Mouse (Mus musculus): ENCODE measurements at regions not wholly inside any gene's neighbourhood (a gene's known extent, or its start where the extent isn't known, plus 50 kb on each side); places are given as distances from the start of the nearest gene placed in this dataset.

- DNase-seq = no peak
These were observed 114.4 kb downstream of the Sox2 start for GRCm38 (mm10) chr3:34764559-34764958.

DNA sequence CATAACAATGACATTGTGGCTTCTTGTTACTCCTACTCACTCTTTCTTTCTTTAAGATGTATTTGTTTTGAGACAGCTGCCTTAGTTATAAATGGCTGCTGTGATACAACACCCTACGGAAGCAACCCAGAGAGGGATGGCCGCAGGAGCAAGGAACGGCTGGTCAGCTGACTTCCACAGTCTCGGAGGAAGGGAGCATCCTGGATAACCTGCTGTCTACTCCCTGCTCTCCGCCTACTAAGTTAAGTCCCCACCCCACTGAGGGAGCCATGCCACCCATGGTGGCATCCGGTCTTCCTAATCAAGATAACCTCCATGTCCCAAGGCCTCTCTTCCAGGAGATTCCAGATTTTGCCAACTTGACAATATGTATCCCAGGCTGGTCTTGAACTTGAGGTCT lies 114.9 kb downstream of the Sox2 start:
- no peak for DNase-seq

DNA sequence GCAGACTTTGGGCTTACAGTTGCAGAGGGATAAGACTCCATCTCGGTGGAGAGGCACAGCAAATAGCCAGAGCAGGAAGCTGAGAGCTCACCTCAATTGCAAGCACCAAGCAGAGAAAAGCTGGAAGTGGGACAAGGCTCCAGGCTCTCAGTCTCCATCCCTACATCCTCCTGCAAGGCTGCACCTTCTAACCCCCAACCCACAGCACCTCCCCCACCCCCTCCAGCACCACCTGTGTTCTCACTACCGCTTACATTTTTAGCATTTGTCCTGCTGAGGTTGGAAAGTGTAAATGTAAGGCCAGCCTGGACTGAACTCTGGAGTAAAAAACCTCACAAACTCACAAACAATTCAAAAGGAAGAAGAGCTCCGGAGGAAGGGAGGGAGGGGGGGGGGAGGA lies 119.6 kb downstream of the Sox2 start:
- no peak for DNase-seq

DNA sequence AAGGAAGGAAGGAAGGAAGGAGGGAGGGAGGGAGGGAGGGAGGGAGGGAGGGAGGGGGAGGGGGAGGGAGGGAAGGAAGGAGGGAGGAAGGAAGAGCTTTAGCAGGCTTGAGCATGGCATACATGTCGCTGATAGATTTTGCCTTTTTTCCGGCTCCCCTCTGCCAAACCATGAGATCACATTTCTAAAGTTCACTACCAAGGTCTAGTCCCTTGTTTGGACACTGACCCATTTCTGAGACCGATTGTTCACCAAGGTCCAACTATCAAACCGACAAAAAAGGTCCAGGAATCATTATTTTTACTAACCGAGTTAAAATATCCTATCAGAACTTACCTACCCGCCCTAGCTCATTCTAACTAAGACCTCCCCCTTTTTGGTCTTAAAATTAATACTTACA lies 120.1 kb downstream of the Sox2 start:
- DNase-seq = no peak

- no peak for DNase-seq
These were observed 121.8 kb downstream of the Sox2 start for GRCm38 (mm10) chr3:34772035-34772434.

GRCm38 (mm10) chr3:34773678-34774425 lies 123.6 kb downstream of the Sox2 start:
- DNase-seq = peak; percentile 10

DNA sequence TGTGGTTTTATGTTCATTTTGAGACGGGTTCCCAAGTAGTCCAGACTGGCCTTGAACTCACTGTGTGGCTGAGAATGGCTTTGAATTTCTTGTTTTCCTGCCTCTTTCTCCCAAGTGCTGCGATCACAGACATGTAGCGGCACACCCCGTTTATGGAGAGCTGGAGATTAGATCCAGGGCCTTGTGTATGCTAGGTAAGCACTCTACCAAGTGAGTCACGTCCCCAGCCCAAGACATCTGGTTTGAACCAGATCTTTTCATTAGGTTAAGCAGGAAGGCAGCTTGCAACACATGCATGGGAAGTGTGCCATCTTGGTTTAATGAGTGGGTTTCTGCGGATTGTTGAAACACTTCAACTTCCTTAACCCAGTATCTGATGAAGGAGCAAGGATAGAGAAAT lies 131.6 kb downstream of the Sox2 start:
- no peak for DNase-seq

- no peak for DNase-seq
These were observed 133.2 kb downstream of the Sox2 start for GRCm38 (mm10) chr3:34783398-34783797.

DNA sequence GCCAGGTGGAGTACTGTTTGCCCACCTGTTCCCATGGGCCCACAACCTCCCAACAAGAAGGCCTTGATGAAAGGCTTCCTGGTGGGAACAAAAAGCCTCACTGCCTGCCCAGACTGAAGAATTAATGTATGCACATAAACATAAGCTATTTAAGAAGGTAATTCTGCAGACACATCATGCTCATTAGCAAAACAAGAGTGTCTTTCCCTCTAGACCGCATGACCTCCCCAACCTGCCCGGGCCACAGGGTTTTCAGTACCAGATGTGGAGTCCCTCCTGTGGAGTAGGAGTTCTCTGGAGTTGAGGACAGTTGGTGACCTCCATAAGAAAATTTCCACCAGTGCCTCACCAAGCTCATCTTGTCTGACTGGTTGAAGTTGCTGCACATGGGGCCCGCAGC lies 137.0 kb downstream of the Sox2 start:
- no peak for DNase-seq

DNA sequence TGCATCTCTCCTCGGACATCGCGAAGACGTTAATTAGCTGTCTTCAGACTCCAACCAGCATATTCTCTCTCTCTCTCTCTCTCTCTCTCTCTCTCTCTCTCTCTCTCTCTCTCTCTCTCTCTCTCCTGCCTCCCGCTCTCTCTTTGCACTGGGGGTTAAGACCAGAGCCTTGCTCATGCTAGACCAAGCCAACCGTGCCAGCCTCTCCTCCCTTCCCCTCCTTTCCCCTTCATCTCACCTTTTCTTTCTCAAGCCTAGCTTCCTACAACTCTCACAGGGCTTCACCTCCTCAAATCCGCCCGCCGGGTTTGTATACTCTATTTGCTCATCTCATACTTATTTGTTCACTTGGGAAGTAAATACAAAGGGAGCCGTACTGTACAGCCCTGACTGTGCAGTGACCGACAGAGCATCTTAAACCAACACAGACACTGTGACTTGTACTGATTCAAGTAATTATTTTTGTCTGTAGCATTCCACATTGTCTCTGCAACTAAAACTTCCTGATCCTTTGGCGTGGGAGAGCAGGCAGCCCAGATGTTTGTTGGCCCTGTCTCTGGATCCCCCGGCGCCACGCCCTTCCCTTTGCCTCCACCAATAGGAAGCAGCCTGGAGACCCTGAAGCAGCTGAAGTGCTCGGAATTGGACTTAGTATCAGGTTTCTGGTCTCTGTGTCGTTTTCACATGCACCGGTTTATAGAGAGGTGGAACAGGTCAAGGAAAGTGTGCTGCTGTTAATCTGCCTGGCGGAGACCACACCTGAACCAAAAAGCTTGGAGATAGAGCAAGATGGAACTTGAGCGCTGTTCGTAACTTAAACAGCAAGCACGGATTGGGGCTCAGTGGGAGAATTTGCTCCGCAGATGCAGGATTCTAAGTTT lies 145.1 kb downstream of the Sox2 start:
- peak; percentile 6 for DNase-seq

GRCm38 (mm10) chr3:34795984-34796266 lies 145.7 kb downstream of the Sox2 start:
- DNase-seq = no peak

DNA sequence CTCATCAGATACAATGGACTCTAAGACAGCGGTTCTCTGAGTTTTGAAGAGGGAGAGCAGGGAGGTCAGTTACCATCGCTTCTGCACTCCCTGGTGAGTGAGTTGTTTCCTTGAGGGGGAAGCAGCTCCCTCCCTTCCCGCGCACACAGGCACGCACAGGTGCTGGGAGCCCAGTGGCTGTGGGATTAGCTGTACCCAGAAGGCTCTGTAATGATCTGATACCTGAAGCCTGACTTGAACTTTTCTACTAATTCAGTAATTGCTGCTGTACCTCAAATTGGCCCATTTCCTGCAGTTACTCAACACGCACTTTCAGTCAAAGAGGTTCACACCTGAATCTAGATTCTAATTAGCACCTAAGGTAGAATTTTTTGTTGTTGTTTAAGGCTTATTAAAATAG lies 158.6 kb downstream of the Sox2 start:
- DNase-seq = no peak

DNA sequence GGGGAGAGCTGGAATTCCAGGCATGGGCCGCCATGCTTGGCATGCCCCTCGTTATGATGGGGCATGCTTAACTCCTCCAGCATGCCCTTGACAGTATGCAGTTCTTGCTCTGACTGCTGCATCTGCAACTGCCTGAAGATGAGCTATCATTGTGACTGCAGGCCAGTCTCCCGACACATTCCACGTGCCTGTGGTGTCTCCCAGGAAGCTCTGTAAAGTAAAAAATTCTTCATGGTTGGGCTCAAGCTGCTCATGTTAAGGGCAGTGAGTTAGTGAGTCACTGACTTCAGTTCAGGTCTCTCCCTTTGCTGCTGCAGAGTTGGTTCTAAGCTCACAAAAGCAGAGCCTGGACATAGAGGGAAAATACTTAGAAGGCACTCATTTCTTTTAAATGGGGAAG lies 161.5 kb downstream of the Sox2 start:
- DNase-seq = no peak

DNA sequence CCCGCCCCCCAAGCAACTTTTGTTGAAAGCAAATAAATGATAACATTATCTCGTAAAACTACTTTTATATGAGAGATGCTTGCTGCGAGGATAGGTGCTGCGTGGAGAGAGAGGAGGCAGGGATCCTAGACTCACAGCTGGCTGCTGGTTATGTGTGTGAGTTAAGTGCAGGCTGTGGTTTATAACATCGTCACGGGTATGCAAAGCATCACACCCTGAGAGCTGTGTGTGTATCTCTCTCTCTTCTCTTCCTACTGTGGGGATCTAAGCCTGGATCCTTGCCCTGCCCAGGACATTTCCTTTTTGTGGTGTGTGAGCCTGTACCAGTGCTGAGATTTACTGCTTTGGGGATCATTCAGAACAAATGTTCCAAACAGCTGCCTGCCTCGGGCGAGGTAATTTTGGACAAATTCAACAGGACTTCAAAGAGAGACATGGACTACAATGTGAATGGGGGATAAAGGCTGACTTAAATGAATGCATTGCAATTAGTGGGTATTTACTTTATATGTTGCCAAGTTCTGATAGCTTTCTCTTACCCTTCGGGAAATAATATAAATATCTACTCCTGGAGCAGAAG lies 162.9 kb downstream of the Sox2 start:
- no peak for DNase-seq

- no peak for DNase-seq
These were observed 174.8 kb downstream of the Sox2 start for GRCm38 (mm10) chr3:34825036-34825435.

DNA sequence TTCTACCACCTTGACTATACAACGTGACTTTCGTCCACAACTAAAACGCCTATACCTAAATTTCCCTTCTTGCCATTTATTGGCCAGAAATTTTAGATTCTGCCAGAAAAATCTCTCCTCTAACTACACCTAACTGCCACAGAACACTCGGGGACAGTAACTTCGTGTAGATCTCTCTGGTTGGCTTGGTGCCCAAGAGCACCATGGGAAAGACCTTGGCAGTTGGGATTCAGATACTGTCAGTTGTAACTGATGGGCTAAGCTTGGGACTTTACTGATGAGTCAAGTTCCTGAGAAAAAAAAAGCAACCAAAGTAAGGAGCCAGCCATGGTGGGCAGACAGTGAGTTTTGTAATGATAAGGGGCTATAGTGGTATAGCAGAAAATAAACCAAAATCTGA lies 176.2 kb downstream of the Sox2 start:
- DNase-seq = peak; percentile 49

GRCm38 (mm10) chr3:34828453-34829206 lies 178.4 kb downstream of the Sox2 start:
- DNase-seq = no peak

DNA sequence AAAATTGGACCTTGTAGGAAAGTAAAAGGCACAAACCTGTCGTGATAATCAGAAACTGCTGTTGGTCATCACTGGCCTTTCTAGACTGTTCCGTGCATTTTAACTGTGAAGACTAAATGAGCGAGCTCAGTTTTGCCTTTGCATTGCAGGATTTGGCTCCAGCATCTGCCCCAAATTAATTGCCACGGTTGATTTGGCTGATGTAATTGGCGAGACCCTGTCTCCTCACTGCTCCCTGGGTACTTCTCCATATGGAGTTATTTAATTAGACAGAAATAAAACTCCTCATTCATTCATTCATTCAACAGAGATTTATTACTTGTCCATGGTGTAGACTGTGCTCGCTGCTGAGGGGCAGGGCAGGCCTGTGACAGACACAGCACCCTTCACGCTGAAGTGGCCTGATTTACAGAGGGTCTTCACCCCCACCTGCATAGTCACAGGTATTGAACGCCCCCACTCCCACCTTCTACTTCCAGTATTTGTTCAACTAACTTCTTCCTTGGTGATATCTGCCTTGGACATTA lies 186.6 kb downstream of the Sox2 start:
- no peak for DNase-seq

DNA sequence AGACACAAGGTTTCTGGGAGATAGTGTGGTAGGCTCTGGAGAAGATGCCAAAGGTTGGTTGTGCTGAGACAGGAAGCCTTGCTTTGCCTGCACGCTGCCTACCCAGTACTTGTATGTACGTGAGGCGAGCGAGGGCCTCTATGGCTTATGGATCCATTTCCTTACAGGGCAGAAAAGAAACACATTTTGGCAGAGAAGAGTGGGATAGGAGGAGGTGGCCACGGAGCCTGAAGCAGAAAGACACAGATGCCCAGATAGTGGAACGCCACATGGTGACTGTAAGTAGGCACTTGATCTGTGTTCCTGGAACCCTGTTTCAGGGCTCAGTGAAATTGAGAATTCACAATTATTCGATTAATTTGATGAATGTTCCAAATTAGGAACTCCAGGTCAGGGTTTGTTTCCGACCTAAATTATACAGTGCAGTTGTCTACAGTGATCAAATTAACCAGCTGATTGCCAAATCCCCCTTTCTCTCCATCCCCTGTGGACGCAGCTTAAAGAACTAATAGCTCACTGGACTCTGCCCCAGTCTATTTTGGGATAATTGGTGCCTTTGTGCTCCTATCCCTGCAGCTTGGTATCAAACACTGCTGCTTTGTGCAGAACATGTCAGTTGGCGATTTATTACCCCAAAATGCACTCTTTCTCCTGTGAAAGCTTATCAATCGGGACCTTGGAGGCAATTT lies 187.6 kb downstream of the Sox2 start:
- DNase-seq = no peak

- DNase-seq = no peak
These were observed 210.9 kb downstream of the Sox2 start for GRCm38 (mm10) chr3:34860877-34861649.
